Mouse (Mus musculus): ENCODE results near the gene Akap2. TPM values are rescaled to one million over a fixed set of nuclear protein-coding genes. Genes with fewer than 3 reads are reported as not detected.
"Not testable (repeated sequence)": the region's sequence is repeated elsewhere in the genome, so short reads cannot be mapped to it uniquely, and the experiment has no call there.

The Akap2 gene
- total and polyA plus RNA-seq, 3 experiments = 0.05 TPM; not detected in 2

DNA sequence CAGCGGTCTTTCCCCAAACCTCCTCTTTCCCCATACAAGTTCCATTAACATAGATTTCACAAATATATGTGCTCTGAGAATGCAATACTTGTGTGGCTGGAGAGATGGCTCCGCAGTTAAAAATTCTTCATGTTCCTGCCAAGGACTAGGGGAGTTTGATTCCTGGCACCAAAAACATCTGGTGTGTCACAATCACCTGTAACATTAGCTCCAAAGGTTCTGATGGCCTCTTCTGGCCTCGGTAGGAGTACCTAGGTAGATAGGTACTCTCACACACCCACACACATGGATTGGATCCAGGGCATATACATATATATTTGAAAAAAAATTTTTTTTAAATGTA, 169.4 kb downstream of the Akap2 start:
- Histone ChIP-seq H3K4me1 (ENCODE audit: insufficient read depth, low read depth, low read length) (no peaks in the 10 kb centered on the region), H3K9me3 (replicated peaks) (peaks cover 39% of the 10 kb centered on the region)
- no peak for ATAC-seq (ENCODE audit: extremely low read depth, insufficient number of reproducible peaks, low FRiP score, poor library complexity, severe bottlenecking)

DNA sequence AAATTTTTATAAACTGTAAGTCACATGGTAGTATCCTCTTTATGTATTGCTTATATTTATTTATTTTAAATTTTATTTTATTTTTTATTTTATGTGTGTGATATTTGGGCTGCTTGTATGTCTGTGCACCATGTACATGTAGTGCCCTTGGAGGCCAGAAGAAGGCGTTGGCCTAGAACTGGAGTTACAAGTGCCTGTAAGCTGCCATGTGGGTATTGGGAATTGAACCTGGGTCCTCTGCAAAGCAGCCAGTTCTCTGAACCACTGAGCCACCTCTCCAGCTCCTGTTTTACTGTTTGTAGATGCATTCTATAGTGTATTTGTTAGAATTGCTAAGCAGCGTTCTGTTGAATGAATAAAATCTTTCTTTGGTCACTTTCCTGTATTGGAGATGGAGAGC, 170.8 kb downstream of the Akap2 start:
- DNase-seq (ENCODE audit: low spot score) (no peak), ATAC-seq (ENCODE audit: extremely low read depth, insufficient number of reproducible peaks, low FRiP score, poor library complexity, severe bottlenecking) (no peak)
- no peak overlapping the region for H3K4me3 ChIP-seq (ENCODE audit: low read depth, low read length)
- H3K27me3 ChIP-seq (ENCODE audit: insufficient read depth, low read length) = no peaks in the 10 kb centered on the region
- H3K4me1 ChIP-seq (ENCODE audit: insufficient read depth, low read depth, low read length) = no peaks in the 10 kb centered on the region
- no peaks in the 10 kb centered on the region for H3K36me3 ChIP-seq (replicated peaks)
- TF ChIP-seq GATA2 (IDR thresholded peaks at IDR 0.05; ENCODE audit: borderline replicate concordance, low read depth, low read length) = no peak
- no peak for TF ChIP-seq TAL1 (conservative IDR thresholded peaks at IDR 0.05; ENCODE audit: low read depth, low read length)
- TF ChIP-seq GATA1 (IDR thresholded peaks at IDR 0.05; ENCODE audit: borderline replicate concordance, low read length) = no peak
- no peak for TF ChIP-seq POLR2AphosphoS5 (IDR thresholded peaks at IDR 0.05; ENCODE audit: insufficient replicate concordance, low read depth, low read length)
- no peak for TF ChIP-seq CTCF (IDR thresholded peaks at IDR 0.05; ENCODE audit: low read depth, low read length)
- peaks cover 33% of the 10 kb centered on the region for H3K9me3 ChIP-seq (replicated peaks)

More for the DNA sequence above, 169.4 kb downstream of the Akap2 start:
- DNase-seq (ENCODE audit: low spot score) = no peak
- no peak for TF ChIP-seq TAL1 (conservative IDR thresholded peaks at IDR 0.05; ENCODE audit: low read depth, low read length)
- TF ChIP-seq GATA2 (IDR thresholded peaks at IDR 0.05; ENCODE audit: borderline replicate concordance, low read depth, low read length) = no peak
- no peak for TF ChIP-seq GATA1 (IDR thresholded peaks at IDR 0.05; ENCODE audit: borderline replicate concordance, low read length)
- H3K4me3 ChIP-seq (ENCODE audit: low read depth, low read length) = no peak overlapping the region
- no peaks in the 10 kb centered on the region for H3K27me3 ChIP-seq (ENCODE audit: insufficient read depth, low read length)
- no peaks in the 10 kb centered on the region for H3K36me3 ChIP-seq (replicated peaks)

DNA sequence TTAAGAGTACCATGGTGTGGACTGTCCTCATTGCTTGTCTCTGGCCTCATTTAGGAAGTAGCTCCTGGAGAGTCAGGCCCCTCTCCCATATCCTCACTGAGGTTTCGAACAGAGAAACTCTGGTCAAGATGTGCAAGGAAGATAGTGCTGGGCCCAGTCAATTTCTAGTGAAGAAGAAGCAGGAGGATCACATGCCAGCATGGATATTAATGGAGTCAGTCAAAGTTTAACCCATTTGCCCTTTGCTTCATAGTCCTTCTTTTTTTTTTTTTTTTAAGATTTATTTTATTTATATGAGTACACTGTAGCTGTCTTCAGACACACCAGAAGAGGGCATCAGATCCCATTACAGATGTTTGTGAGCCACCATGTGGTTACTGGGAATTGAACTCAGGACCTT, 171.5 kb downstream of the Akap2 start:
- DNase-seq (ENCODE audit: low spot score); H3K36me3 ChIP-seq (replicated peaks); ATAC-seq (ENCODE audit: extremely low read depth, insufficient number of reproducible peaks, low FRiP score, poor library complexity, severe bottlenecking); H3K4me3 ChIP-seq (ENCODE audit: low read depth, low read length); H3K4me1 ChIP-seq (ENCODE audit: insufficient read depth, low read depth, low read length); H3K27me3 ChIP-seq (ENCODE audit: insufficient read depth, low read length): not testable (repeated sequence)
- peaks cover 31% of the 10 kb centered on the region for H3K9me3 ChIP-seq (replicated peaks)

DNA sequence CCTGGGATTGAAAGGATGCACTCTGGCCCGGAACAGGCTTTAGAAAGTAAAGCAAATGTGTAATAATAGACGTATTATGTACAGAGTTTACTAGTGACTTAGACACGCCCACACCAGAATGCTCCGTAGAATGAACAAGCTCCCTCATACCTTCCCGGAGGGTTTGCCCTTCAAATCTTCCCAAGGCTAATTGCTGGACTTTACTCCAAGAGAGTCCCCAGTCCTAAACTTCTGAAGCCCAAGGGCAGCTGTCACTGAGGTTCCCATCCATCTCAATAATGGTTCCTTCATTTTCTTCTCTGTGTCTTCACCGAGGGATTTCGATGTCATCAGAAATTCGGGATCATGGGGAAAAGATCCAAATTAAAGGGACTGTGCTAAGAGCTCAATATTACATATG, 172.3 kb downstream of the Akap2 start:
- H3K9me3 ChIP-seq (replicated peaks) = peaks cover 25% of the 10 kb centered on the region
- no peak for ATAC-seq (ENCODE audit: extremely low read depth, insufficient number of reproducible peaks, low FRiP score, poor library complexity, severe bottlenecking)
- TF ChIP-seq POLR2AphosphoS5 (IDR thresholded peaks at IDR 0.05; ENCODE audit: insufficient replicate concordance, low read depth, low read length) (no peak), CTCF (IDR thresholded peaks at IDR 0.05; ENCODE audit: low read depth, low read length) (no peak), TAL1 (conservative IDR thresholded peaks at IDR 0.05; ENCODE audit: low read depth, low read length) (no peak), GATA2 (IDR thresholded peaks at IDR 0.05; ENCODE audit: borderline replicate concordance, low read depth, low read length) (no peak)
- H3K36me3 ChIP-seq (replicated peaks) = no peaks in the 10 kb centered on the region
- H3K4me3 ChIP-seq (ENCODE audit: low read depth, low read length) = no peak overlapping the region
- DNase-seq (ENCODE audit: low spot score) = no peak
- no peaks in the 10 kb centered on the region for H3K27me3 ChIP-seq (ENCODE audit: insufficient read depth, low read length)
- no peaks in the 10 kb centered on the region for H3K4me1 ChIP-seq (ENCODE audit: insufficient read depth, low read depth, low read length)

DNA sequence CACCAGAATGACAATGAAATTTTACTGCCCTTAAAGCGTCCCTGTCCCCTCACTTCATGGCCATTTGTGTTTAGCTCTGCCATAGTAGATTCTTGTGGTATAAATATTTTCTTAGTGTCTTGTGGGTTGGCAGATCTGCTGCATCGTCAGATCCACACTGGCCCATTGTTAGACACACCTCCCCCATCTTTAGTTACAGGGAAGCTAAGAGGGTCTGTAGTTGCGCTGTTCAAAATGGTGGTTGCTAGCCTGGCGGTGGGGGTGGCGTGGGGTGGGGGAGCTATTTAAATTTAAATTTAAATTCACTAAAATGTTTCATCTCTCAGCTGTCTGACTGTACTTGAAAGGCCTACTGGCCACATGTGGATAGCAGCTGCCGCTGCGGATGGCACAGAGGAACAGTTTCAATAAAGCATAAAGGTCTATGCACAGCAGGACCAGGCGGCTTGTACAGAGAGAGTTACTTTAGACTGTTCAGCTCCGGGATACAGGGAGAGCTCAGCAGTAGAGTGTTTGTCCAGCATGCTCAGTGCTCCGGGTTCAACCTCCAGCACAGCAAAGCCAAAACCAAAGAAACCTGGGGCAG, 174.6 kb downstream of the Akap2 start:
- Histone ChIP-seq H3K36me3 (replicated peaks) (no peaks in the 10 kb centered on the region), H3K4me3 (ENCODE audit: low read depth, low read length) (no peak overlapping the region), H3K27me3 (ENCODE audit: insufficient read depth, low read length) (no peaks in the 10 kb centered on the region), H3K9me3 (replicated peaks) (peaks cover 33% of the 10 kb centered on the region), H3K4me1 (ENCODE audit: insufficient read depth, low read depth, low read length) (no peaks in the 10 kb centered on the region)
- TF ChIP-seq GATA1 (IDR thresholded peaks at IDR 0.05; ENCODE audit: borderline replicate concordance, low read length) (no peak), GATA2 (IDR thresholded peaks at IDR 0.05; ENCODE audit: borderline replicate concordance, low read depth, low read length) (no peak), TAL1 (conservative IDR thresholded peaks at IDR 0.05; ENCODE audit: low read depth, low read length) (no peak), POLR2AphosphoS5 (IDR thresholded peaks at IDR 0.05; ENCODE audit: insufficient replicate concordance, low read depth, low read length) (no peak), CTCF (IDR thresholded peaks at IDR 0.05; ENCODE audit: low read depth, low read length) (no peak)
- DNase-seq (ENCODE audit: low spot score) (no peak), ATAC-seq (ENCODE audit: extremely low read depth, insufficient number of reproducible peaks, low FRiP score, poor library complexity, severe bottlenecking) (no peak)

DNA sequence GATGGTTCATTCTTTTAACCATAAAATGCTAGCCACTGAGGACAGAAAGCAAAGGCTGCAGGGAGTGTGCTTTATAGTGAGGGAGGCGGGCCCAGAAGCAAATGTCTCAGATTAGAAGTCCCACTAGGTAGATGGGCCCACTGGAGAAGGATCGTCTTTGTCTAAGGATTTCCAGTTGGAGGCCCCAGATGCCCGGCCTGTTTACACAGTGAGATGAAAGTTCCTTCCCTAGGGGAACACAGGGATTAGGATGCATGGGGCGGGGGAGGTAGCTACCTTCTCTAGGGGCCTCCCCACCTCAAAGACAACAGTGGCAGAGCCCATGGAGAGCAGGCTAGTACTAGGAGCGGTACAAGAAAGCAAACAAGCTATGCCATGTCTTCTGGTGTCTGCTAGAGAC, 177.7 kb downstream of the Akap2 start:
- no peaks in the 10 kb centered on the region for H3K27me3 ChIP-seq (ENCODE audit: insufficient read depth, low read length)
- DNase-seq (ENCODE audit: low spot score) = no peak
- H3K9me3 ChIP-seq (replicated peaks) = peaks cover 32% of the 10 kb centered on the region
- no peak overlapping the region for H3K4me3 ChIP-seq (ENCODE audit: low read depth, low read length)
- H3K4me1 ChIP-seq (ENCODE audit: insufficient read depth, low read depth, low read length) = no peaks in the 10 kb centered on the region
- H3K36me3 ChIP-seq (replicated peaks) = no peaks in the 10 kb centered on the region
- TF ChIP-seq GATA1 (IDR thresholded peaks at IDR 0.05; ENCODE audit: borderline replicate concordance, low read length) = no peak
- no peak for TF ChIP-seq GATA2 (IDR thresholded peaks at IDR 0.05; ENCODE audit: borderline replicate concordance, low read depth, low read length)
- no peak for TF ChIP-seq CTCF (IDR thresholded peaks at IDR 0.05; ENCODE audit: low read depth, low read length)
- TF ChIP-seq POLR2AphosphoS5 (IDR thresholded peaks at IDR 0.05; ENCODE audit: insufficient replicate concordance, low read depth, low read length) = no peak
- no peak for TF ChIP-seq TAL1 (conservative IDR thresholded peaks at IDR 0.05; ENCODE audit: low read depth, low read length)
- no peak for ATAC-seq (ENCODE audit: extremely low read depth, insufficient number of reproducible peaks, low FRiP score, poor library complexity, severe bottlenecking)

DNA sequence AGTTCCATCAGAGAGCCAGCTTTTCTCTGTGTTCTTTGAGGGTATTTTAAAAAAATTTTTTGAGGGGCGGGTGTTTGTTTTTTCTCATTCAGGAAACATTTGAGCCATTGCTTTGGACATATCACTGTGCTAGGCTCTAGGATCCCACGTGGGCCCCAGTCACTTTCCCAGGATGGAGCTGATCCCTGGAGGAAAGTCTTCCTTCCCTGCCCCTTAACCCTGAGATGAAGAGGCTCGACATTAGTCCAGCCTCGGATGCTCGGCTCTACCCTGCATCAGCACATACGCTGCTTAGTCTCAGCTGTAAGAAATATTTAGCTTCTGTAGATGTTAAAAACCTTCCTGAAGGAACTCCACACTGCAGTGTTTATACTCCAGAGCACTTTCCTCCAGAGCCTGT, 178.4 kb downstream of the Akap2 start:
- ATAC-seq (ENCODE audit: extremely low read depth, insufficient number of reproducible peaks, low FRiP score, poor library complexity, severe bottlenecking) (no peak), DNase-seq (ENCODE audit: low spot score) (no peak)
- no peaks in the 10 kb centered on the region for H3K27me3 ChIP-seq (ENCODE audit: insufficient read depth, low read length)
- no peak for TF ChIP-seq TAL1 (conservative IDR thresholded peaks at IDR 0.05; ENCODE audit: low read depth, low read length)
- TF ChIP-seq CTCF (IDR thresholded peaks at IDR 0.05; ENCODE audit: low read depth, low read length) = no peak
- TF ChIP-seq POLR2AphosphoS5 (IDR thresholded peaks at IDR 0.05; ENCODE audit: insufficient replicate concordance, low read depth, low read length) = no peak
- no peak for TF ChIP-seq GATA2 (IDR thresholded peaks at IDR 0.05; ENCODE audit: borderline replicate concordance, low read depth, low read length)
- TF ChIP-seq GATA1 (IDR thresholded peaks at IDR 0.05; ENCODE audit: borderline replicate concordance, low read length) = no peak
- H3K36me3 ChIP-seq (replicated peaks) = no peaks in the 10 kb centered on the region
- no peaks in the 10 kb centered on the region for H3K4me1 ChIP-seq (ENCODE audit: insufficient read depth, low read depth, low read length)
- peaks cover 31% of the 10 kb centered on the region for H3K9me3 ChIP-seq (replicated peaks)
- no peak overlapping the region for H3K4me3 ChIP-seq (ENCODE audit: low read depth, low read length)
